Mouse (Mus musculus): ENCODE measurements around the gene Cdkn1a. TPM values are rescaled to one million over a fixed set of nuclear protein-coding genes. Genes with fewer than 3 reads are reported as not detected.

The Cdkn1a gene
- polyA plus RNA-seq, 1 experiment from 2014 or later = 12.4 TPM

DNA sequence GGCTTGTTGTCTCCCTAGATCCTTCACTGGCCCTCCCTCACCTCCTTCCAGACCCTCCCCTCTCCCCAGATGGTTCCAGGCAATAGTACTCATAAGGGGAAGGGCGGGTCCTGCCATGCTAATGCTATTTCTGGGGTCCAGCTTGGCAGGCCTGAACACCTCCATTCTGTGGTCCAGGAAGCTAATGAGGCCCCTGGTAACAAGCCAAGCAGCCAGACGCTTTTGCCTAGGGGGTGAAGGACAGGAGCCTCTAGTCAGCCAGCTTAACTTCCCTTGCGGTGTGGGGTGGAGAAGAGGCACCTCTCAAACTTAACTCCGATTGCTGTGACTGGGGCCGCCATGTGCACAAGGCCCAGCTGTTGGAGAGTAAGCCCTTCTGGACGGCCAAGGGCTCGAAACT, 59.0 kb downstream of the Cdkn1a start:
- Histone ChIP-seq H3K4me1 (ENCODE audit: insufficient read depth) (no peaks in the 10 kb centered on the region), H3K4me3 (ENCODE audit: low read depth, low read length) (no peak overlapping the region), H3K36me3 (ENCODE audit: insufficient read depth) (no peaks in the 10 kb centered on the region), H3K9ac (no peak overlapping the region), H3K9me3 (ENCODE audit: low read depth, low read length) (no peaks in the 10 kb centered on the region), H3K27ac (ENCODE audit: low read depth) (no peak overlapping the region), H3K27me3 (ENCODE audit: insufficient read depth, low read length) (no peaks in the 10 kb centered on the region), H3K4me2 (no peak overlapping the region)
- DNase-seq (no peak), ATAC-seq (ENCODE audit: insufficient read depth) (no peak)
- WGBS = 73% methylated on average over 7 of the region's 7 CpGs
- no peak for TF ChIP-seq CTCF (IDR thresholded peaks at IDR 0.05; ENCODE audit: low read depth)

Other genes starting within 250 kb of the Cdkn1a start
- gene Pnpla1, start 232.6 kb upstream of the Cdkn1a start, polyA plus RNA-seq (2014; fragmentation: Nextera tagmentation; extraction: Ambion mirVana) = 0.05 TPM in 1 of 2 replicates, not detected in the other
- 0.37 TPM in 1 of 2 replicates, not detected in the other for gene 4930539E08Rik, start 175.7 kb upstream of the Cdkn1a start, polyA plus RNA-seq (2014; fragmentation: Nextera tagmentation; extraction: Ambion mirVana)
- 0.19 and 0.82 TPM in 2 replicates for gene Pxt1, start 147.1 kb upstream of the Cdkn1a start, polyA plus RNA-seq (2014; fragmentation: Nextera tagmentation; extraction: Ambion mirVana)
- gene Kctd20, start 139.0 kb upstream of the Cdkn1a start, polyA plus RNA-seq (2014; fragmentation: Nextera tagmentation; extraction: Ambion mirVana) = 89.4 and 91.5 TPM in 2 replicates
- gene Stk38, start 83.0 kb upstream of the Cdkn1a start, polyA plus RNA-seq (2014; fragmentation: Nextera tagmentation; extraction: Ambion mirVana) = 103 and 104 TPM in 2 replicates
- gene Srsf3, start 58.3 kb upstream of the Cdkn1a start, polyA plus RNA-seq (2014; fragmentation: Nextera tagmentation; extraction: Ambion mirVana) = 716 and 730 TPM in 2 replicates
- gene Rab44, start 23.2 kb downstream of the Cdkn1a start, polyA plus RNA-seq (2014; fragmentation: Nextera tagmentation; extraction: Ambion mirVana) = 0.46 and 1.1 TPM in 2 replicates
- 6.7 and 6.9 TPM in 2 replicates for gene Cpne5, start 147.2 kb downstream of the Cdkn1a start, polyA plus RNA-seq (2014; fragmentation: Nextera tagmentation; extraction: Ambion mirVana)
- 158 and 162 TPM in 2 replicates for gene Ppil1, start 173.2 kb downstream of the Cdkn1a start, polyA plus RNA-seq (2014; fragmentation: Nextera tagmentation; extraction: Ambion mirVana)
- gene BC004004, start 177.8 kb downstream of the Cdkn1a start, polyA plus RNA-seq (2014; fragmentation: Nextera tagmentation; extraction: Ambion mirVana) = 68.9 and 71.1 TPM in 2 replicates
- gene Pi16, start 226.7 kb downstream of the Cdkn1a start, polyA plus RNA-seq (2014; fragmentation: Nextera tagmentation; extraction: Ambion mirVana) = 0.14 TPM in 2 replicates

All from lung, embryonic 14.5 days (tissue).